Mouse (Mus musculus): ENCODE results near the gene Fggy.

Fggy gene

DNA sequence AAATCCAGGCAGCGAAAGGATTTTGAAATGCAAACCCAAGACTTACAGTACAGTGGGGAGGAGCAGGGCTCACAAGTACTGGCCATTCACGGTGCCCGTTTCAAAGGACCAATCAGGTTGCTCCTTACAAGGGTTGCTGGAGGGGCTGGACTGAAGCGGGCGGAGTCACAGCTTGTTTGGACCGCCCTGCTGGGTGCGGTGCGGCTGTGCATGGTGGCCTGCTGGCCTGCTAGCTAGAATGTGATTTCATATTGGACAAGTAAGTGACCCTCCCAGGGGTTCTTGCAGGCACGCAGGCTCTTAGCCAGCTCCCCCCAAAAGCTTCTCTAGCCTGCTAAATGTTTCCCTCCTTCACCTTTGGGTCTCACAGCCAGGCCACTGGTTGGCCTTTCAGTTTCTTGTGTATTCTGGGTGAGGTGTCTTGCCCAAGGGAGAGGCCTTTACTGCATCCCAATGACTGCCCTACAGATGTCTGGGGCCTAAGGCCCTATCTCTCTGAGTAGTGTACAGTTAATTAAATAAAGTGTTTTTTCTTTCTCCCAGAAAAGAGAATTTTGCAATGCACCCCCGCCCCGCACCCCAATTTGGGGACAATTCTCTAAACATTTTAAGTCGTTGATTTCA is at the start of gene Fggy:
Gene Fggy, plus strand, starts transcription at position 175 of the 624 bp plus-strand sequence.
- DNase-seq (ENCODE audit: low spot score in 2 of 2), result peak; percentile 93

DNA sequence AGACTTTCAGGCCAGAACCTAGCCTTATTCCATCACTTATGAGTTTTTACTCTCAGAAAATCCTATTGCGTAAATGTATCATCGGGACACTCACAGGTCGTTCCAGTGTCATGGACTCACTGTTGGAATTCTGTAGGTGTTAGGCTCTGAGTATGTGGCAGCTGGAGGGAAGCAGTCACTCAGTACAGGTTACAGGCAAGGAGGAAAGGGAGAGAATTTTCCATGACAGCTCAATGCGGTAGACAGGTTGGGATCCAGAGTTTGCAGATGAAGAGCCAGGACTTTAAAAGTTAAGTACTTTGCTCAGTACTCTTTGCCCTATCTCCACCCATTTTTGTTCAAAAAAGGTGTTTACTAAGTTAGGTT is 49.4 kb upstream of the Fggy start:
- DNase-seq (ENCODE audit: low spot score in 2 of 2), result no peak

DNA sequence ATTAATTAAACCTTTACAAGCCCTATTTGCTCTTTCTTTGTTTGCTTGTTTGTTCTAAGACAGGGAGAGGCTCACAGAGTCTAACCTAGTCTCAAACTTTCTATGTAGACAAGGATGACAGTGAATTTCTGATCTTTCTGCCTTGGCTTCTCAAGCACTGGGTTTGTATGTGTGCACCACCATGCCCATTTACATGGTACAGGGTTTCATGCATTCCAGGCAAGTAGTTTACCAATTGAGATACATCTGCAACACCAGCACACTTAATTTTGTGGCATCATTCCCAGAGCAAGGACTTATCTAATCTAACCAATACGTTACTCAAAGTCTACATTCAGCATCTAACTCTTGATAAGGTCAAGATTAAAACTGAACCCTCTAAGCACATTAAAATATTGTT is 38.9 kb upstream of the Fggy start:
- no peak for DNase-seq (ENCODE audit: low spot score in 2 of 2)

DNA sequence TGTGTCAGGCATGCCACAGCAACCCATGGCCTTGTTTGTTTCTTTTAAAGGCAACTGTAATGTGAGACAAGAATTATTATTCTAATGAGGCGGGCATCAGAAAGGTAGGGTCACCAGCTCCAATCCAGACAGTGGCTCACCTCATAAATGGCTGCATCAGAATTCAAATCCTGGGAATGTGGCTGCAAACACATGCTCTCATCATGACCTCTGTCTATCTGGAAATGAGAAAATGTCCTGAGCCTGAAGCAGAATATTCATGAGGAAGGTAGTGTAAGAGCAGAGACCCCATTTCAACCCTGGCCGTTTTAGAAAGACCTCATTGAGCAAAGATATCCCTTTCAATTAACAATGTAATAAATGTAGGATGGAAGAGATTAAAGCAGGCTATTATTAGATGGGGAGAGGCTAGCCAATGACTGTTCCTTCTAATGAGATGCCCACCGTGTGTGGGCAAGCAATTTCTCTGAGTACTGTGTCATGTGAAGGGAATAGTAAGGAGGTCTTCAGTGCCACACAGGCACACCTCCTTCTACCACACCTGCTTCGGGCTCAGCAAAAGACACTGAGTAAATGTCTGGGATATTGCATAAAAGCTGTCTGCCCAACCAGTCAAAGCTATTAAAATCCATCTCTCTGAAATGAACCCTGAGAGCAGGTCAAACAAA is 37.2 kb upstream of the Fggy start:
- no peak for DNase-seq (ENCODE audit: low spot score in 2 of 2)

DNA sequence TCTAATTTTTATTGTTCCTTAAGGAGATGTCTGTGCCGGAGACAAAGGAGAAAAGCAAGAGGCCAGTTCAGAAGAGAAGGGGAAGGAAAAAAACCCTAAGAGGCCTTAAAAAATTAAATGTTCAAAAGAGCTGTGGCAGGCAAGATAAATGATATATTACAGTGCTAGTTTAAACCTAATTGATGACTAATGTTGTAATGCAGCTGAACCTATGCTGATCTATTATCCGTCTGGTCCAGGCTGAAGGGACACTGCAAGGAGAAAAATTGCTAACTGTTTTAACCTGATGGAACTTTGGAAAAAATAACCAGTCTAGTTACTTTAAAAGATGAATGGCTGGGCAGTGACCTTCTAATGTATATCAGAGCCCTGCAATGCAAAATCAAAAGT is 36.7 kb upstream of the Fggy start:
- no peak for DNase-seq (ENCODE audit: low spot score in 2 of 2)

DNA sequence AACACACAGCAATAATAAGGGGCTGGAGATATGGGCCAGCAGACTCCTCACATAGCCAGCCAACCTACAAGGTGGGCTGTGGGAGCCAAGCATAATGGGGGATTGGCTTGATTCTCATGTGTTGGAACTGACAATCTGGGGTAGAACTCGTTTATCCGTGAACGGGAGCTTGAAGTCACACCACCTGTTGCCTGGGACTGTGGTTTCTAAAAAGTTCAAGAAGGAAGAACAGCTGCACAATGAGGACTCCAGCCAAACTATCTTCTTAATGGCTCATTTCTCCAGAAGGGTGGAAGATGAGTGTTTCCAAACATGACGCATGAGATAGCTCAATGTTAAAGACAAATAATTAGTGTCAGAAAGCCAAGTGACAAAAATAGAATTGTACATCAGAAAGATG is 30.7 kb upstream of the Fggy start:
- DNase-seq (ENCODE audit: low spot score in 2 of 2), result no peak

DNA sequence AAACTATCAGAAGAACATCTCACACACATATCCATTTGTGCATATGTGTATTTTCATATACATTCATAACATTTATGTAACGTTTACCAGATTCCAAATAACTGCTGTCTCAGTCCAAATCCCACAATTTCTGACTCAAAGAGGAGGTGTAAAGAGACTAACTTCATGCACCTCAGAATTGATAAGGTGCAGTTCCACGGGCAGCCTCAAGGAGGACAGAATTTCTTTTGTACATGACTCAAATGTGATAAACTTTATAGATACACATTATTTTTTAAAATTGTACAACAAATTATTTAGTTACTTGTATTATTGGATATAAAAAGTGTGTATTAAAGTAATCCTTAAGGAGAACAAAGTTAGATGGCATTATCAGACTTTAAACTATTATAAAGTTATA is 26.6 kb upstream of the Fggy start:
- no peak for DNase-seq (ENCODE audit: low spot score in 2 of 2)

DNA sequence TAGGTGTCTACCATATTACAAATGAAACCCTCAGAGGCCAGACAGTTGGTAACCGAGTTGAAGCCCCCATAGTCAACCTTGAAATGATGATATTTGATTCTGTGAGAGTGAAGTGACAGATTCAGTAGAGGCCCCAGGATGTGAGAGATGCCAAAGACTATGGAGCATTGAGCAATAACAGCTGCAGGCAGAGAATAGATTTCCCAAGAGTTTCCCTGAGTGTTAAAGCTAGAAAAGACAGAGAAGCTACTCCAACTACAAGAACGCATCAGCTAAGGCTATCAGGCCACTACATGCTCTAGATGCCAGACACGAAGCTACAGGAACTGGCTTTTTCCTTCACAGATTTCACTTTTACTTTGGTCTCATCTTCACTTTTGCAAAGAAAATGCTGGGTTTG is 23.4 kb upstream of the Fggy start:
- DNase-seq (ENCODE audit: low spot score in 2 of 2), result no peak

DNA sequence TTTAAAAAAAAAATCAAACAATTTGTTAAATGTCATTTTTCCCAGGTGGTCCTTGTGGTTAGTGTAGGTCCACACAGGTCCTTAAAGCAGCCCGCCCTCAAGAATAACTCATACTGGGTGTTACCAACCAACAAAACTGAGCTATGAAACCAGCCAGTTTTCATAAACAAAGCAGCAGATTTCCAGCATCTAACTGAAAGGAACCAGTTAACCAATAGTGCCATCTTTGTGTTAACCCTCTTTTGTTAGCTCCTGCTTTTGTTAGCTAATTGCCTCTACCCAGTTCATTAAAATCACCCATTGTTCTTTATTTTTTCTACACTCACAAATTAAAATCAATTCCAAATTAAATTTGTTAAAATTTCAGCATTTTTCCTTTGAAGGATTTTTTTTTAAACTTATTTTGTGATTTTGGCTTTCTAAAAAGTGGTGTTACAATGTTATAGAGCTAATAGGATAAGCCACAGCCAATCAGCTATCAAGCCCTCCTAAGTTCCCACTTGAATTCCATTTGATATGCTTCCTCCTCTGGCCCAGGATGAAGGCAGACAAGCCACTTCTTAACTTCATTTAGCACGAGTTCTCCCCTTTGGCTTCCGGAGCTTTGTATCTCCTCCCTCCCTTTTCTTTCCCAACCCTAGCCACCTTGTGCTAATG is 15.8 kb upstream of the Fggy start:
- DNase-seq (ENCODE audit: low spot score in 2 of 2), result no peak

DNA sequence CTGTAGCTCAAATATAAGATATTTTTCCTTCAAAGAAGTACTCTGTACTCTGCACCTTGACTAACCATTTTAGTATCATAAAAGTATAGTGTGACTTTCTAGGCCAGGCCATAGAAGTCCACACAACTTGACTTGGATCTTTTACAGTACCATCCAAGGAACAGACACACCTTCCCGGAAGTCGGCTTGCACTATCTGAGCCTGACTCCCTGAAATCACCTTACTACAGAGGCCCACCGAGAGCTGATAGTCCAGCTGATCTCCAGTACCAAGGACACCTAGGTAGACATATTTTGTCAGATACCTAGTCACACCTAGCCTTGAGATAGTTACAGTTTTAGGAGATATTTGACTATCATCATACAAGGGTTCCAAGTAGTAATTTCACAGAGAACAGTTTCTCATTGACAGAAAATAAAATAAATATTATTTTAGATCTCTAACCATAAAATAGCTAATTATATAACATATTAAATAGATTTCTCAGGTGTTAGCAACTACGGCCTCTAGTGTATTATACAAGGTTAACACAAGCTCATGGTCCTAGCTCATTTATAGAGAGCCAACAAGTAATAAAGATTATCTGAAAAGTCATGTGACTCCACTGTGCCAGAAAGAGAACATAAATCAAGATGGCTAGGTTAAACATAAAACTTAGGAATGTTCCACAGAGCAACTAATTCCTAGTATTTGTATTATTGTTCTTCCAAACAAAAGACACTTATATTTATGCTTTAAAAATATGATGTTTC is 15.1 kb upstream of the Fggy start:
- DNase-seq (ENCODE audit: low spot score in 2 of 2), result no peak

DNA sequence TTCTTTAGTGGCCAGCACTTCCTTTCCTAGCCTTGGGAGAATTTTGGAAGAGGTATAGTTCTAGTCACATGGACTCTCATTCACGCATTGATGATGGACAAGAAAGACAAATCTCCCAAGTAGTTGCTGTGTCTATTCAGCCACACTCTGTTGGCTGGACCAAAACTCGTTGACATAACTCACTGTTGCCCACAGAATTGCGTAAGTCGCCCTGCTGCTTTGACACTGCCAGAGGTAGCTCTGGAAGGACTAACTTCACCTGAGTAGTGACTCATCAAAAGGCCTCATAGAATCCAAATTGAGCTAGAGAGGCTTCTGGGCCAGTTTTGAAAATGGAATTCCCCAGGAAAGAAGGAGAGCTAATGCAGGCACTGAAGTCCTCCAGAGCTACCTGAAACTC is 13.8 kb upstream of the Fggy start:
- no peak for DNase-seq (ENCODE audit: low spot score in 2 of 2)

DNA sequence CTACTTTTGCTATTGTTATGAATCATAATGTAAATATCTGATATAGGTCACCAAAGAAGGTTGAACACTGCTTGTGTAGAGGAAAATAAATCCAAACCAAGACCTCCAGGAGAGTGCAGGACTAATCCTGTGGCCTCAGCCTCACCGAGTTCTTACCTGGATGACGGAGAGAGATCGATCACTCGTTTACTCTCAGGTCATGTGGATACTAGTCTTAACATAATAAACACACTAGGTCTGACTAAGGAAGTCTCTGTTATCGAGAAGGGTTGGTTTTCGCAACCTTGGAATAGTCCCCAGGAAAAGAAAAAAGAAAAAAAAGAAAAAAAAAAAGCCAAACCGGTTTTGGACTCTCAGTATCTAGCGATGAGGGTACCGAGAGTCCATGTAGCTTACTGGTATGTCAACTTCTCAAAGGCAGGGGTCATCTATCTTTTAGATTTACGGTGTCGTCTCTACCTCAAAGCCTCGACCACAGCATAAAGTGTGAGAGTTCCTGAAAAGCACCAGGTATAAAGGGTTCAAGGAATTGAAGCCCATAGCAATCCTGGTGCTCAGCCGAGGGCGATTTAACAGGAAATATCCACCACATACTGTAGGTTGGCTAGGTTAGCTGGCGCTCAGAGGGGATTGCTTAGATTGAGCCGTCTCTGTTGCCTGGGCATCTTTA is 509 bp upstream of the Fggy start:
- DNase-seq (ENCODE audit: low spot score in 2 of 2), result no peak

DNA sequence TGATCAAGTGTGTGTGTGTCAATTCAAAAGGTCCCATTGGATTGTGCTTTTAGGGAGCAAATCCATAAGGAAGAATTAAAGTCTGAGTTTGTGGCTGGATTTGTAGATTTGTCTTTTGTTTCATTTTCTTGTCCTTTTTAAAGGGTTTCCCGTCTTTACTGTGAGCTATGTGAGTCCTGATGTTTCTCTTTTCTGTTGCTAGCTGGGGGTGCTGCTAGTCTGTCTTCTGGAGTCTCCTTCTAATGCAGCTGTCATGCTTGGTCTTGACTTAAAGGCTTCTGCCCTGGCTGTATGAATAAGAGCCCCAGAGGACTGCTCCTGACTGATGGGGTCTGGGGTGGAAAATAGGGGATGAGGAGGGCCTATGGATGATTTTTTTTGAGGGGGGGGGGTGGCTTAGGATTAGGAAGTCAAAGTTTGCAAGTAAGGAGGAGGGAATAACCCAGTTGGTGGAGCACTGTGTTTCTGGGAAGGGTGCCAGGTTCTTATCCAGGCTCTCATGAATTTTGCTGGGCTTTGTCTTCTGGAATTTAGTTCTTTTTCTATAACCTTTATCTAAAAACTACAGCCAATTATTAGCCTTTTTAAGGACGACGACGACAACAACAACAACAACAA is 1.1 kb downstream of the Fggy start:
- no peak for DNase-seq (ENCODE audit: low spot score in 2 of 2)

DNA sequence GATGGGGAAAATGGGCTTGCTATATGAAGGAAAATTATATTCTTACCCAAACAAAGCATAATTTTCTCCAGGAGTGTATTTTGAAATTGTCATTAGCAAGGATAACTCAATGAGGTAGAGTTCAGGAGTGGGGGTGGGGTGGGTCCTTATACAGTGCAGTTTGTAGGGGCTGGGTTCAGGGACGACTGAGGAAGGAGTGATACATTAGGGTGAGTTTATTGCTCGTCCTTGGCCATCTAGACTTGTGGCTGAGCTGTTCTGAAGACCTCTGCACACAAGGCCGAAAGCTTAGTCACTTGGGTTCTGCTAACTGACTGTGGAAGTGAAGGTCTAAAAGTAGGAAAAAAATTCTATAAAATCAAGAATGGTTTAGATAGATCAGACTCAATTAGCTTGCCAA is 14.3 kb downstream of the Fggy start:
- DNase-seq (ENCODE audit: low spot score in 2 of 2), result no peak

DNA sequence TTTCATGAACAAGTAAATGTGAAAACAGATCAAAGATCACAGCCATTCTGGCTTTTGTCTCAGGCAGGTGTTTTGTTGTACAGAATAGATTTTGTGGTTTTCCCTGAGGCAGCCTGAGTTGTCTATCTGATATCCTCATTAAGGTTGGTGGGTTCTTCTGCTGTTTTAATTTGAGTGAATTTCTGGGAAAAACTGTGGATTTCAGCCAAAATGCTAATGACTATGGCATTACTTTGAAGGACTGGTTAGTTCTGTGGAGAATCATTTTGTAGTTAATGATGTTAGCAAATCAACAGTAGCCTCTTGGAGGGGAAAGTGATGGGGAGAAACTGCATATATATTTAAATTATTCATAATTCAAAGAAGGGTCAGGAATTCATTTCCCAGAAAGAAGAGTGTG is 16.4 kb downstream of the Fggy start:
- DNase-seq (ENCODE audit: low spot score in 2 of 2), result no peak

DNA sequence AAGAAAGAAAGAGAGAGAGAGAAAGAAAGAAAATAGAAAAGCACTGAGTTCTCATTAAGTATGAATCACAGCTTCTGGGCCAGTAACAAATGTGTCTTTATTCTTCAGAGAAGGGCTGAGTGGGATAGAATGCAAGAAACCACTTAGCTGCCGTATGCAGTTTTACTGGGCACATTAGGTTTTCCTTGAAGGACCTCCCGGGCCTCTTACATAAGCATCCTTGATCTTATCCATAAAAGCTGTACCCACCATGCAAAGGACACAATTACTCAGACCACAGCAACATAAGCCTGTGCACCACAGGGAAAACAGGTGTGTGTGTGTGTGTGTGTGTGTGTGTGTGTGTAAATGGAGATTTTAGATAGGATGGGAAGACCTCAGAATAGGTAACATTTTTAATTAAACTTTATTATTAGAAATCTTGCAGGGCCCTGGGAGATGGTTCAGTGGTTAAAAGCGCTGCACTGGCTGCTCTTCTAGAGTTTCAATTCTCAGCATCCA is 18.2 kb downstream of the Fggy start:
- DNase-seq (ENCODE audit: low spot score in 2 of 2), result no peak

DNA sequence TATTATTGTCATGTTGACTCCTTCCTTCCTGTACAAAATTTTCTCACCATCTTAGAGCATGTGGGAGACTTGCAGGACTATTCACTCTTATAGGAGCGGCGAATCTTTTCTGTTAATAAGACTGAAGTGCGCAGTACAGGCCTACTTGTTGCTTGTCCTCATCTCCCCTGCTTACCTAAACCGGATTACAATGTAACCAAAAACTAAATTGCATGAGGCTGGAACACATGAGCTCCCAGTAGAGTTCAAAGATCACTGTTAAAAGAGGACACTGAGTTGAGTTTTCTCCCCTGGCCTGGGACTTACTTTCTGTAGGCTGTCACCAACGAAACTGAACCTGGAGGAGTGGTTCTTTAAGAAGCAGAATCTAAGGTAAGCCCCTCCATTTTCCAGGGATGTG is 21.9 kb downstream of the Fggy start:
- DNase-seq (ENCODE audit: low spot score in 2 of 2), result no peak

DNA sequence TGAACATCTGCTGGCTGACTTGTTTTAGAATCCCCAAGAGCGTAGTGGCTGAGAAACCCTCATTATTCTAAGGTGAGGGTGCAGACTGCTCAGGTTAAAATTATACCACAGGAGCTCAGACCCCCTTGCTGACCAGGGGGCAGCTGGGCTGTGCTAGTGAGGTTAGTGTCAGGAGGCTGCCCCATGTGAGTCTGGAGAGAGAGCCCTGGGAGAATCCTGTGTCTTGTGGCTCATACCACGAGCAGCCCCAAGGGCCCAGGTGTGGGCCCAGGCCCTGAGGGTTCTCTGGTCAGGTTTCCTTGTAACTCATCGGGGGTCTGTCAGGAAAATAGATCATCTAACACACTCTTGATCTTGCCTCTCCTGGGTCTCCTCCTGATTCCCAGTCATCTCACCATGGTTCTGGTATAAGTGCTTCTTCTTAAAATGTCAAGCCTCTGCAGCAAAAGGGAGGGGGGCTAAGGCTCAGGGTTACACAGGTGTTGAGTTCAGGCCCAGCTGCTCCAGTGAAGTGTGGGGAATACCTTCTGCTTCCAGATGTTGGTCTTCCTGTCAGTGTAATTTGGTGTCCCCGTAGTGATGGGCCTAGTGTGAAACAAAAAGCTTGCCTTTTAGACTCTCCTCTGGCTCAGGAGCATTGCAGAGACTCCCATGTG is 26.9 kb downstream of the Fggy start:
- DNase-seq (ENCODE audit: low spot score in 2 of 2), result no peak

DNA sequence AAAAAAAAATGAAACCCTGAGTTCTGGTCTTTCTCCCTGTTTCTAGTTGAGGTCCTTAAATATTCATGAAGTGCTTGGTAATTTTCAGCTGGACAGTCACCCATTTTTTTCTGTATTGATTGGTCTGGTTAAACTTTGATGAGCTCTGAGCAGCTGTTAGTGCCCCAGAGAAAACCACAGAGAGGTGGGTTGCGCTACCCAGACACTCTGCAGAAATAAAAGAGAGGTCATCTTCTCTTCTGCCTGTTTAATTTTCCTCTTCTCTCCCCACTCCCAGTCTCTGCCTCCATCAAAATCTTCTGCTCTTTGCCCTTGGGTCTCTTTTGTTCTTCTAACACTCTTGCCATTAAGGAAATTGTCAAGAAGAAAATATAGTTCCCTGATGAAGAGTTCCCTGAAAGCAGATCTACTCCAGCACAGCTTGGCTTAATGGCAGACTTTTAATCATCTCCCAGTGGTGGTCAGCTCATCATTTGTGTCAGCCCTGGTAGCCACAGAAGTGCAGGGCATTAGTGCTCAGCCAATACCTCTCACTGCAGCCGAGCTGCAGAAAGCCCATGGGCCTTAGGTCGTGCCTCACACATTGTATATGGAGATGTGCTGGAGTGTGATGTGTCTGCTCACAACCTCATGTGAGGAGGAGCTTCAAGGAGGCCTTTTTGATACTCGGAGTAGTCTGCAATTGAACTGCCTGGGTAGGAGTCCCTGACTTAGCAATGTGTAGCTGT is 29.1 kb downstream of the Fggy start:
- DNase-seq (ENCODE audit: low spot score in 2 of 2), result no peak

DNA sequence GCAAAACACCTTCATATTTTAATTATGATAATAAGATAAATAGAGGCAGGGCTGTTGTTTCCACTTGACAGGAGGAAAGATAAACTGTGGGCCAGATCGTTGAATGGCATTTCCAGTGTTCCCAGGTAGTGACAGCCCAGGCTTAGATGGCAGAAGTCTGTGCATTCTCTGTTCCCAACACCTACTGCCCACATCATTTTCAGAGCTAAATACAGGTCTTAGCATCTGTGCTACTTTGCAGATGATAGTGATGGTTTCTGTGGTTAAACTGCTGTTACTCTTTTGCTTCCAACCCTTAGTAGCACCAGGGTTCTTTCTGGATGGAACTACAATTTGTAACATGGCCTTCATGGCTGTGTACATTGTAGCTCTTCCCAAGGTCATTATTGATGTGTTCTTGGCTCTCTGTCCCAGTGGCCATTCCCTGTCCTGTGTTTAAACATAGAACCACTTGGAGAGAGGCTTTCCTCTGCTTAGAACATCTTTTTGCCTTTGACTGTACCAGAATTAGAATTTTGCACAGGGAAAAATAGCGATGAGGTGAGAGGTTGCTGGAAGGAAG is 31.5 kb downstream of the Fggy start:
- DNase-seq (ENCODE audit: low spot score in 2 of 2), result no peak
